Mouse (Mus musculus) embryo, embryonic 11 days (tissue): ENCODE measurements around the gene Rpp38.
A peak's percentile ranks its signal among the peaks of the same experiment; 100 is the strongest.

Experiments
- DNase-seq: peaks from one replicate; pipeline ENCODE4 v3.0.0-alpha.2; 2015

The Rpp38 gene

DNA sequence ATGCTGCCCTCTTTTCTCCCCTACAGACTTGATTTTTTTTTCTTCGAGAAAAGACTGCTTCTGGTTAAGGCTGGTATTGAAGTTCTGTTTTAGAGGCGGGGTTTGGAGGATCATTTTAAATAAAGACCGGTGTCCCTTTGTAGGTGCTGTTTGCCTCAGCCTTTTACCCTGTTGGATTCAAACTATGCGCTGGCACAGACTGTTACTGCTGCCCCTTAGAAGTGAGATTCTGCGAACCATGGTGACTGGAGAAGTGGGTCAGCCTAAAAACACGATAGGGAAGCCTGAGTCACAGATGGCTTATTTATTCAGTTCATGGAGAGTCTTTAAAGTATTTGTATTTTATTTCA, 47.3 kb downstream of the Rpp38 start:
- DNase-seq: no peak

DNA sequence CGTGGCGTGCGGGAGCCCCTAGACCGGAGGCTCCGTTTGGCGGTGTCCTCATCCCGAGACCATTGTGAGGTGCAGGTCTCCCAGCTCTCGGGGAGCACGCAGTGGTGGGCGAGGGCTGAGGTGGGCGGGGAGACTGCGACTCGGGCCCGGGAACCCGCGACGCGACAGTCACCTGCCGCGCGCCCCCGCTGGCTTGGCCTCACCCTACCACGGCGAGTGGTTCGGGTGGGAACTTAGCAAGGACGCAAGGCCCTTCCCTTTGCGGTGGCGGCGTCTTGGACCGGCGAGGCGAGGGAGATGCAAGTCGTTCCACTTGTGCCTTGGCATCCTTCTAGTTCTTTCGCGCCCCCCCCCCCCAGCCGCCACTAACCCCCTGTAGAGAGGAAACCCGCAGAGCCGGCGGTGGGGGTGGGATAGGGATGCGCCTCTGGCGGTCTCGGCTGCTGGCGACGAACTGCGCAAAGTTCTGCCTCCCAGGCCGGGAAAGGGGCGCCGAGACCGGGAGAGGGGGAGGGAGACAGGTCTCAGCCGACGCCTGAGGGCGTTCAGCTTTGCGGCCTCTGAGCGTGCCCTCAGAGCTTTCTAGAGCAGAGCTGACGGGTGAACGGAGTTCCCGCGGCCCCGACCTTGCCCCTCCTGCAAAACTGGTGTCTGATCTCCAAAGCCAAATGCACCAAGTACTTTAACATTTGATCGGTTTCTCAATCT, 47.8 kb downstream of the Rpp38 start:
- DNase-seq: peak; percentile 79

GRCm38 (mm10) chr2:3283602-3284472, 48.6 kb downstream of the Rpp38 start, which contains the start of gene Nmt2:
Nmt2 (plus strand) TSS chr2:3284212.
- peak; percentile 100 for DNase-seq

DNA sequence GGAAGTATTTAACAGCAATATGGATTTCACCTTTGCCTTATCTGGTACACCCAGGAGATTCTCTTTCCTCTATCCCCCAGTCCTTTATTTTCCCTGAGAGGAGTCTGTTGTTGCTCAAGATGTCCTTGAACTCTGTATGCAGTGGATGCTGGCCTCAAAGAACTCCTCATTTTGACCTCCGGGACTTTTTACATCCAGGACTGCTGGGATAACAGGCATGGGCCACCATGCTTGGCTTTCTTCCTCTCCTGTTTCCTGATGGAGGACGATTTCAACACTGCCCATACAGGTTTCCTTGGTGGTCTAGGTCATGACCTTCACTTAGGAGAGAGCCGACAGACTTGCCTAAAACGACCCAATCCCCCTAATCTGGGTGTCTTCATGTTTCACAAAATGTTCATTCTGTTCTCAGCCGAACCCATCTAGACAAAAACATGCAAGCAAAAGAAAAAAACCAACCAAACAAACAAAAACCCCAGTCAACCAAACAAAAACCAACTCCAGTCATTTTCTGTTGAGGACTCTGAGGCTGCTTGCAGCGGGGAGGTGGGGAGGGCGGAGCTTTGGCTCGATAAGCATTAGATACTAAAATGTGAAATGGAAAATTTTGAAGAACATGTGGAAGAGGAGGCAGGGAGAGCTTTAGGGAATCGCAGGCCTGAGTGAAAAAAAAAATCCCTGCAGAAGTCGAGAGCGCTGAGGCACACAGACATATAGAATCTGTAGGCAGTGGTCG, 49.4 kb downstream of the Rpp38 start:
- peak; percentile 24 for DNase-seq

- no peak for DNase-seq
These were observed 51.1 kb downstream of the Rpp38 start for GRCm38 (mm10) chr2:3281311-3281710.
